Mouse (Mus musculus): ENCODE data around the gene Cap1. TPM values are rescaled to one million over a fixed set of nuclear protein-coding genes. Genes with fewer than 3 reads are reported as not detected.
"Not testable (repeated sequence)": the region's sequence is repeated elsewhere in the genome, so short reads cannot be mapped to it uniquely, and the experiment has no call there.

The Cap1 gene
- polyA plus RNA-seq, 2 experiments from 2014 or later = 298 to 352 TPM

GRCm38 (mm10) chr4:122836403-122836775 is 49.5 kb downstream of the Cap1 start:
- ATAC-seq = peak; percentile 13

- peak; percentile 97 for ATAC-seq
Measured at GRCm38 (mm10) chr4:122835530-122836402, 50.1 kb downstream of the Cap1 start, which contains the start of gene Ppt1. Gene Ppt1, plus strand, starts transcription at chr4:122836242.

GRCm38 (mm10) chr4:122831888-122832287 is 54.0 kb downstream of the Cap1 start:
- no peak for ATAC-seq

GRCm38 (mm10) chr4:122829339-122829738 is 56.5 kb downstream of the Cap1 start:
- ATAC-seq = peak; percentile 63

DNA sequence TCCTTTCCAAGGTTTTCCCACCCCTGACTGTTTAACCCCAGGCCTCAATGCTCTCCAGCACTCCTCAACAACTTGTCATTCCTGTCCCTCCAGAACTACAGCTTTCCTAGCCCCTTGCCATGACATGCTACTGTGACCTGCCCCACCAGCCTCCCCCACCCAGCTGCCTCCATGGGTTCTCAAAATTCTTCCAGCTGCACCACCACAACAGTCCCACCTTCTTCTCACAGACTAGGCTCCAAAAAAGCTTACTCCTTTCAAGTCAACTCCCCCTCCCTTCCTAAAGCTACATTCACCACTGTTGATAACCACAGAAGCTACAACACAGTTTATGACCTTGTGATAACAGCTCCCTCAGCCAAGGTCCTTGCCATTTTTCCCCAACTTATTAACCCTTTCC is 58.2 kb downstream of the Cap1 start:
- no peak for ATAC-seq

DNA sequence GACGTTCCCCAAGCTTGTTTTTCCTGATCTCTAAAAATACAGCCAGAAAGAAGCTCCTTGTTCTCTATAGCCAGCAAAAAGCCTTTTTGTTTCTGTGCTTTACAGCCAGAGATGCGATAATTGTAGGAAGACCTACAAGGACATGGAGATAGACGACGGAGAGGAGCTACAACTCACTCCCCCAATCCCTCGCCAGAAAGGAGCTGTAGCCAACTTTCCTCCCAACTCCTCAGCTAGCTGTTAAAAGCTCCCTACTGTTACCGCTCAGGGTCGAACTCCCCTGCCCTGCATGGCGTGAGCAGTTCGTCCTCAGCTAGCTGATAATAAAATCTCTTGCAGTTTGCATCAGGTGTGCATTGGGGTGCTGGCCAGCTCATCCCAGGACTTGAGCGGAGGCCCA is 64.9 kb downstream of the Cap1 start:
- ATAC-seq = not testable (repeated sequence)

GRCm38 (mm10) chr4:122816202-122816601 is 69.7 kb downstream of the Cap1 start:
- ATAC-seq = no peak

GRCm38 (mm10) chr4:122811824-122812223 is 74.0 kb downstream of the Cap1 start:
- ATAC-seq = no peak

GRCm38 (mm10) chr4:122811180-122811579 is 74.7 kb downstream of the Cap1 start:
- no peak for ATAC-seq

Other genes with a start within 250 kb of the Cap1 start
- gene 9530002B09Rik, start 196.8 kb downstream of the Cap1 start, polyA plus RNA-seq (2017; shearing (Covaris generic)) = not detected
- gene Ppt1, start 49.8 kb downstream of the Cap1 start, polyA plus RNA-seq (2017; shearing (Covaris generic)) = 100 to 1,000 TPM; 112 to 156 TPM
- 1 to 10 TPM in 1 of 2 experiments, under 1 TPM in 1; 0.93 to 1.5 TPM for gene Mfsd2a, start 75.1 kb upstream of the Cap1 start, polyA plus RNA-seq (2017; shearing (Covaris generic))
- gene Mycl, start 109.6 kb upstream of the Cap1 start, polyA plus RNA-seq (2017; shearing (Covaris generic)) = not detected
- 10 to 100 TPM; 16.0 to 21.2 TPM for gene Trit1, start 130.5 kb upstream of the Cap1 start, polyA plus RNA-seq (2017; shearing (Covaris generic))
- gene Bmp8b, start 219.1 kb upstream of the Cap1 start, polyA plus RNA-seq (2017; shearing (Covaris generic)) = under 1 TPM in 1 of 2 experiments, not detected in 1; 0.28 TPM
- not detected for gene Oxct2b, start 230.2 kb upstream of the Cap1 start, polyA plus RNA-seq (2017; shearing (Covaris generic))